Mouse (Mus musculus) forebrain, embryonic 16.5 days (tissue): ENCODE data around the gene Rpl19. TPM values are rescaled to one million over a fixed set of nuclear protein-coding genes. Genes with fewer than 3 reads are reported as not detected.
A peak's percentile ranks its signal among the peaks of the same experiment; 100 is the strongest.

Experiments
- ATAC-seq: fragments of 200-750 bp; cut with Nextera tagmentation; 2 replicates; pipeline ENCODE4 v1.8.0; 2017; ENCODE audit warnings: mild to moderate bottlenecking, moderate library complexity
- H3K27ac ChIP-seq: fragments of 300-500 bp; sonication (generic); 2 replicates; pipeline ENCODE4 v1.5.1; 2014; ENCODE audit warnings: low read length, control low read depth
- H3K27me3 ChIP-seq: fragments of 300-500 bp; sonication (generic); replicated peaks from 2 replicates; pipeline ENCODE4 v1.6.1; 2014; ENCODE audit warnings: low read length; ENCODE audit not compliant: control insufficient read depth, insufficient read depth
- H3K36me3 ChIP-seq: fragments of 300-500 bp; sonication (generic); 2 replicates; pipeline ENCODE4 v1.6.1; 2014; ENCODE audit not compliant: control insufficient read depth, insufficient read depth
- H3K4me1 ChIP-seq: fragments of 300-500 bp; sonication (generic); replicated peaks from 2 replicates; pipeline ENCODE4 v1.6.1; 2014; ENCODE audit warnings: low read length; ENCODE audit not compliant: control insufficient read depth, insufficient read depth
- H3K4me2 ChIP-seq: fragments of 300-500 bp; sonication (generic); 2 replicates; pipeline ENCODE4 v1.6.1; 2014; ENCODE audit warnings: mild to moderate bottlenecking, low read length, control low read depth
- H3K4me3 ChIP-seq: fragments of 300-500 bp; sonication (generic); replicated peaks from 2 replicates; pipeline ENCODE4 v1.5.1; 2014; ENCODE audit warnings: mild to moderate bottlenecking, low read length, control low read depth
- H3K9ac ChIP-seq: fragments of 300-500 bp; sonication (generic); replicated peaks from 2 replicates; pipeline ENCODE4 v1.6.1; 2014; ENCODE audit warnings: low read depth, low read length, control low read depth
- H3K9me3 ChIP-seq: fragments of 300-500 bp; sonication (generic); 2 replicates; pipeline ENCODE4 v1.6.1; 2016; ENCODE audit warnings: low read length; ENCODE audit not compliant: control insufficient read depth
- WGBS: fragments of 180-500 bp; shearing (Covaris S2); extraction: QIAGEN DNeasy Blood & Tissue Kit; methylation state at CpG from one replicate; pipeline ENCODE4 v1.1.7; 2014; 5-methylcytosine and 5-hydroxymethylcytosine counted together
- microRNA-seq: library from miRNA; unstranded; fragments of <30 nt; microRNA quantifications from one replicate; pipeline ENCODE4, GENCODE M21; 2017
- polyA plus RNA-seq: library from polyadenylated mRNA; unstranded; fragments of >200 nt; fragmentation: Nextera tagmentation; extraction: Ambion mirVana; gene quantifications from 2 replicates; pipeline ENCODE4 v1.2.1, GENCODE M21; 2015

The Rpl19 gene
- polyA plus RNA-seq, 1 experiment from 2014 or later = 659 TPM

DNA sequence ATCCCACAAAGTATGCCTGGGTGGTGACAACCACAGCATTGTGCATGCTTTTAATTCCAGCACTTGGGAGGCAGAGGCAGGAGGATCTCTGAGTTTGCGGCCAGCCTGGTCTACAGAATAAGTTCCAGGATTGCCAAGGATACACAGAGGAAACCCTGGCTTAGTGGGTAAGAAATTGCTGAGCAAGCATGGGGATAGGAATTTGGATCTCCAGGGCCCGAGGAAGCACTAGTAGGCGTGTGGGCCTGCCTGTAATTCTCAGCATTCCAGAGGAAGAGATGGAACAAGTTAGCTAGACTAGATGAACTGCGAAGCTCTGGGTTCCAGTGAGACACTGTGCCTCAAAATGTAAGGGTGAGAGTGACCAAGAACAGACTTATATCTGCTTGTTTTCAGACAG lies 46.9 kb downstream of the Rpl19 start:
- H3K4me2 ChIP-seq = no peak overlapping the region
- H3K4me3 ChIP-seq = no peak overlapping the region
- H3K27ac ChIP-seq = no peak overlapping the region
- H3K36me3 ChIP-seq = no peaks in the 10 kb centered on the region
- H3K27me3 ChIP-seq = 0 out of 2 replicates have a peak, but pooled peaks cover 3% of the 10 kb centered on the region
- no peaks in the 10 kb centered on the region for H3K9me3 ChIP-seq
- H3K4me1 ChIP-seq = 0 out of 2 replicates have a peak, but pooled peaks cover 2% of the 10 kb centered on the region
- ATAC-seq = no peak
- 98% methylated on average over 4 of the region's 4 CpGs for WGBS
- no peak overlapping the region for H3K9ac ChIP-seq

DNA sequence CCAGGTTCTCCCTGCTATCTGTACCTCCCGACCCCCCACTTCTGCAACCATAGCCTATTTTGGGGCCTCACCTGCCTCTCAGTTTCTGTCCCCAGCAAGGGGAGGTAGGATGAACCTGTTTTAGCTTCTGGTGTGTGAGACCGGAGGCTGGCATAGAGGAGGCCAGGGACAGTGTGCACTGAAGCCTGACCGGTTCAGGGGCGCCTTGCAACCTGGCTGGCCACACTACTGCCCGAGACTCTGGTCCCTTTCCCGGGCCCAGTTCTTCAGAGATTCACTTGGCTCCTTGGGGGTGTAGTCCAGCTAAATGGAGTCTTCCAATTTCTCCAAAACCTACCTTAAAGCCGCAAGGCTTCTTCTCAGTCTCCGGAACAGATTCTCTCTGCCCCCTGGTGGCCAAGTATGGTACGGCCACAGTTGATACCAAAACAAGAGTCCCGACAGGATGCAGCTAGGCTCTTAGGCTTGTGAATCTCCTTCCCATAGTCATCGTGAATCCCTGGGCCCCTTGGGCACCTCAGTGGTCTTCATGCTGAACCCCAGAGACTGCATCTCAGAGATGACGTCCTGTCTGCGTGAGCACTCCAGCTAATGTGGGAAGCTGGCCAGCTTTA lies 48.8 kb downstream of the Rpl19 start:
- Histone ChIP-seq H3K27ac (no peak overlapping the region), H3K4me2 (peak overlapping the region; percentile 23; the same call in 1 of the 2 replicates), H3K36me3 (no peaks in the 10 kb centered on the region), H3K9me3 (no peaks in the 10 kb centered on the region), H3K9ac (0 out of 2 replicates have a peak overlapping the region, but pooled peaks have one; percentile 15), H3K4me3 (no peak overlapping the region), H3K4me1 (0 out of 2 replicates have a peak, but pooled peaks cover 2% of the 10 kb centered on the region), H3K27me3 (0 out of 2 replicates have a peak, but pooled peaks cover 3% of the 10 kb centered on the region)
- 23% methylated on average over 13 of the region's 13 CpGs for WGBS
- peak; percentile 54; the same call in 1 of the 2 replicates for ATAC-seq

DNA sequence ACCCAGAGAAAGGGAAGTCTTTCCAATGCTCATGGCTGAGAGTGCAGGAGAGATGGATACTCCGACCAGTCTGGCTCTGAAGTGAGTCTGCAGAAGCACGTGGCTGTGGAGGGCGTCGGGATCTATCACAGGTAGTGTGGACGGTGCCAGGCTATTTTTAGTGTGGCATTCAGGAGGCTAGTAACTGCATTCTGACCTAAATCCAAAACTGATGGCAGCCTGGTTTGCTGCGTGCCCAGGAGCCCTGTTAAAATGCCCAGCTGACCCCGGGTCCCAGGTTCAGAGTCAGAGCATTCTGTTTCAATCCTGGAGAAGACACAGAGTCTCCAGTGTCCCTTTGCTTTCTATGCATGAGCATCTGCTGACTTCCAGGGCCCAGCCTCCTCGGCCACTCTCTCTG lies 50.6 kb downstream of the Rpl19 start:
- no peak overlapping the region for H3K4me3 ChIP-seq
- no peaks in the 10 kb centered on the region for H3K36me3 ChIP-seq
- 0 out of 2 replicates have a peak, but pooled peaks cover 3% of the 10 kb centered on the region for H3K27me3 ChIP-seq
- no peak overlapping the region for H3K4me2 ChIP-seq
- 83% methylated on average over 8 of the region's 8 CpGs for WGBS
- no peak for ATAC-seq
- H3K4me1 ChIP-seq = 0 out of 2 replicates have a peak, but pooled peaks cover 2% of the 10 kb centered on the region
- no peaks in the 10 kb centered on the region for H3K9me3 ChIP-seq
- no peak overlapping the region for H3K27ac ChIP-seq
- H3K9ac ChIP-seq = no peak overlapping the region

Small RNA genes within 50 kb of the gene (microRNA-seq; reads per million reads assigned to microRNA genes)
- gene Gm27597 = not detected

Other genes starting within 250 kb of the Rpl19 start
- gene Rpl23, start 244.3 kb upstream of the Rpl19 start, polyA plus RNA-seq = 298 and 306 TPM in 2 replicates
- 140 and 159 TPM in 2 replicates for gene Lasp1, start 227.7 kb upstream of the Rpl19 start, polyA plus RNA-seq
- gene B230217C12Rik, start 185.9 kb upstream of the Rpl19 start, polyA plus RNA-seq = 21.1 and 24.1 TPM in 2 replicates
- 0.63 and 0.68 TPM in 2 replicates for gene Fbxo47, start 142.6 kb upstream of the Rpl19 start, polyA plus RNA-seq
- gene Plxdc1, start 40.3 kb upstream of the Rpl19 start, polyA plus RNA-seq = 0.72 and 0.96 TPM in 2 replicates
- gene Arl5c, start 30.5 kb upstream of the Rpl19 start, polyA plus RNA-seq = 4.6 and 6.4 TPM in 2 replicates
- 39.0 and 52.1 TPM in 2 replicates for gene Cacnb1, start 3.7 kb upstream of the Rpl19 start, polyA plus RNA-seq
- gene Stac2, start 26.8 kb downstream of the Rpl19 start, polyA plus RNA-seq = 3.4 and 5.4 TPM in 2 replicates
- gene Fbxl20, start 123.7 kb downstream of the Rpl19 start, polyA plus RNA-seq = 28.0 and 32.1 TPM in 2 replicates
- 67.7 and 75.3 TPM in 2 replicates for gene Med1, start 166.6 kb downstream of the Rpl19 start, polyA plus RNA-seq
- gene Cdk12, start 176.3 kb downstream of the Rpl19 start, polyA plus RNA-seq = 11.6 and 12.3 TPM in 2 replicates